Mouse (Mus musculus) subcutaneous adipose tissue, adult 2 months (tissue): Measurements from ENCODE around the gene Fhod1. TPM values are rescaled to one million over a fixed set of nuclear protein-coding genes. Genes with fewer than 3 reads are reported as not detected.

Source experiments
- polyA plus RNA-seq: library from polyadenylated mRNA; depleted of rRNA; stranded (reverse); fragments of >200 nt; gene quantifications from 2 replicates; pipeline ENCODE4 v1.2.3, GENCODE M21; 2012; ENCODE audit warnings: low replicate concordance; rRNA removed

The Fhod1 gene
- 30.4 and 43.5 TPM in 2 replicates for polyA plus RNA-seq

GRCm38 (mm10) chr8:105347428-105348221 lies at the start of gene Fhod1:
Gene Fhod1 (minus strand): TSS chr8:105347953.

GRCm38 (mm10) chr8:105373032-105373431 lies 25.3 kb upstream of the Fhod1 start, which contains the start of gene Plekhg4:
Gene Plekhg4 (plus strand): TSS chr8:105373274.

GRCm38 (mm10) chr8:105348450-105349095 lies 820 bp upstream of the Fhod1 start, which contains the start of gene Slc9a5:
Gene Slc9a5 (plus strand): TSS chr8:105348843.

GRCm38 (mm10) chr8:105326141-105326672 lies 21.5 kb downstream of the Fhod1 start, which contains the start of the genes Lrrc29 and Tmem208:
Gene Lrrc29 (minus strand): TSS chr8:105326278.
Gene Tmem208 (plus strand): TSS chr8:105326354.

GRCm38 (mm10) chr8:105305211-105306145 lies 42.3 kb downstream of the Fhod1 start, which contains the start of gene Elmo3:
Gene Elmo3 (plus strand): TSS chr8:105305601.

GRCm38 (mm10) chr8:105297511-105298192 lies 50.1 kb downstream of the Fhod1 start, which contains the start of gene E2f4:
Gene E2f4 (plus strand): TSS chr8:105297663.

GRCm38 (mm10) chr8:105295895-105296573 lies 51.7 kb downstream of the Fhod1 start, which contains the start of gene Exoc3l:
Gene Exoc3l (minus strand): TSS chr8:105296101.

GRCm38 (mm10) chr8:105289805-105290460 lies 57.8 kb downstream of the Fhod1 start, which contains the start of gene 4931428F04Rik:
Gene 4931428F04Rik (minus strand): TSS chr8:105289864.

Other genes starting within 250 kb of the Fhod1 start
- 0.16 and 0.36 TPM in 2 replicates for gene Ces4a, start 216.2 kb downstream of the Fhod1 start, polyA plus RNA-seq
- 7.8 and 11.2 TPM in 2 replicates for gene Cbfb, start 177.3 kb downstream of the Fhod1 start, polyA plus RNA-seq
- 28.2 and 29.9 TPM in 2 replicates for gene D230025D16Rik, start 122.8 kb downstream of the Fhod1 start, polyA plus RNA-seq
- gene B3gnt9, start 92.8 kb downstream of the Fhod1 start, polyA plus RNA-seq = 13.4 and 50.4 TPM in 2 replicates
- gene Tradd, start 83.3 kb downstream of the Fhod1 start, polyA plus RNA-seq = 12.2 and 22.8 TPM in 2 replicates
- 12.3 and 13.4 TPM in 2 replicates for gene Fbxl8, start 83.3 kb downstream of the Fhod1 start, polyA plus RNA-seq
- 5.2 and 7.1 TPM in 2 replicates for gene Hsf4, start 78.2 kb downstream of the Fhod1 start, polyA plus RNA-seq
- gene Nol3, start 71.8 kb downstream of the Fhod1 start, polyA plus RNA-seq = 6.3 and 25.9 TPM in 2 replicates
- 3.5 and 7.2 TPM in 2 replicates for gene 4931428F04Rik, start 58.1 kb downstream of the Fhod1 start, polyA plus RNA-seq
- gene Exoc3l, start 51.9 kb downstream of the Fhod1 start, polyA plus RNA-seq = 15.9 and 22.9 TPM in 2 replicates
- gene E2f4, start 50.3 kb downstream of the Fhod1 start, polyA plus RNA-seq = 90.1 and 142 TPM in 2 replicates
- gene Elmo3, start 42.4 kb downstream of the Fhod1 start, polyA plus RNA-seq = 24.6 and 26.8 TPM in 2 replicates
- gene Lrrc29, start 21.7 kb downstream of the Fhod1 start, polyA plus RNA-seq = 7.1 and 10.5 TPM in 2 replicates
- gene Tmem208, start 21.6 kb downstream of the Fhod1 start, polyA plus RNA-seq = 93.5 and 101 TPM in 2 replicates
- 6.8 and 9.4 TPM in 2 replicates for gene Slc9a5, start 890 bp upstream of the Fhod1 start, polyA plus RNA-seq
- gene Plekhg4, start 25.3 kb upstream of the Fhod1 start, polyA plus RNA-seq = 0.76 and 1.2 TPM in 2 replicates
- gene Kctd19, start 65.5 kb upstream of the Fhod1 start, polyA plus RNA-seq = 0.26 and 1.1 TPM in 2 replicates
- 3.0 and 4.1 TPM in 2 replicates for gene Lrrc36, start 65.6 kb upstream of the Fhod1 start, polyA plus RNA-seq
- gene Tppp3, start 123.6 kb upstream of the Fhod1 start, polyA plus RNA-seq = 171 and 479 TPM in 2 replicates
- gene Zdhhc1, start 148.9 kb upstream of the Fhod1 start, polyA plus RNA-seq = 51.5 and 98.0 TPM in 2 replicates
- 3.3 and 572 TPM in 2 replicates for gene Hsd11b2, start 170.8 kb upstream of the Fhod1 start, polyA plus RNA-seq
- gene Atp6v0d1, start 218.1 kb upstream of the Fhod1 start, polyA plus RNA-seq = 150 and 241 TPM in 2 replicates